Mouse (Mus musculus): ENCODE measurements at regions not wholly inside any gene's neighbourhood (a gene's known extent, or its start where the extent isn't known, plus 50 kb on each side); places are given as distances from the start of the nearest gene placed in this dataset.

- TF ChIP-seq CTCF (conservative IDR thresholded peaks at IDR 0.05; ENCODE audit: low read length) = no peak
- no peak for TF ChIP-seq NANOG (IDR thresholded peaks at IDR 0.05; ENCODE audit: borderline replicate concordance, low read length)
- TF ChIP-seq POU5F1 (IDR thresholded peaks at IDR 0.05; ENCODE audit: borderline replicate concordance, low read length) = no peak
These were observed 301.7 kb upstream of the Camk1g start for GRCm38 (mm10) chr1:193671816-193672254.

All from E14TG2a.4 (cell line).